Mouse (Mus musculus): ENCODE measurements around the gene Lrrk1. TPM values are rescaled to one million over a fixed set of nuclear protein-coding genes. Genes with fewer than 3 reads are reported as not detected.

Lrrk1 gene
- polyA plus RNA-seq, 1 experiment from 2014 or later, result 11.9 TPM

GRCm38 (mm10) chr7:66256441-66256840, 131.7 kb downstream of the Lrrk1 start:
- Histone ChIP-seq H3K27me3 (replicated peaks; ENCODE audit: control insufficient read depth, insufficient read depth, low read length) (no peaks in the 10 kb centered on the region), H3K4me1 (ENCODE audit: control insufficient read depth, insufficient read depth, low read length) (peaks cover 8% of the 10 kb centered on the region; the same call in 1 of the 2 replicates), H3K9ac (ENCODE audit: low read depth, low read length) (no peak overlapping the region), H3K4me2 (ENCODE audit: low read depth, low read length) (no peak overlapping the region), H3K9me3 (ENCODE audit: control insufficient read depth, low read length) (no peaks in the 10 kb centered on the region), H3K27ac (replicated peaks; ENCODE audit: low read depth, low read length) (no peak overlapping the region), H3K4me3 (ENCODE audit: low read depth, low read length) (no peak overlapping the region), H3K36me3 (ENCODE audit: control insufficient read depth, insufficient read depth, low read length) (no peaks in the 10 kb centered on the region)
- DNase-seq (ENCODE audit: low spot score), result no peak
- no peak for ATAC-seq (ENCODE audit: low read depth)
- WGBS, result 78% methylated on average over 5 of the region's 5 CpGs

GRCm38 (mm10) chr7:66254993-66255392, 133.2 kb downstream of the Lrrk1 start:
- 86% methylated on average over 8 of the region's 8 CpGs for WGBS
- no peak overlapping the region for H3K27ac ChIP-seq (replicated peaks; ENCODE audit: low read depth, low read length)
- H3K4me3 ChIP-seq (ENCODE audit: low read depth, low read length), result no peak overlapping the region
- no peaks in the 10 kb centered on the region for H3K36me3 ChIP-seq (ENCODE audit: control insufficient read depth, insufficient read depth, low read length)
- H3K27me3 ChIP-seq (replicated peaks; ENCODE audit: control insufficient read depth, insufficient read depth, low read length), result no peaks in the 10 kb centered on the region
- DNase-seq (ENCODE audit: low spot score) (no peak), ATAC-seq (ENCODE audit: low read depth) (no peak)
- H3K4me1 ChIP-seq (ENCODE audit: control insufficient read depth, insufficient read depth, low read length), result peaks cover 5% of the 10 kb centered on the region; the same call in 1 of the 2 replicates
- H3K9me3 ChIP-seq (ENCODE audit: control insufficient read depth, low read length), result no peaks in the 10 kb centered on the region
- H3K4me2 ChIP-seq (ENCODE audit: low read depth, low read length), result no peak overlapping the region
- no peak overlapping the region for H3K9ac ChIP-seq (ENCODE audit: low read depth, low read length)

GRCm38 (mm10) chr7:66253975-66254651, 134.0 kb downstream of the Lrrk1 start:
- Histone ChIP-seq H3K9ac (ENCODE audit: low read depth, low read length) (no peak overlapping the region), H3K27me3 (replicated peaks; ENCODE audit: control insufficient read depth, insufficient read depth, low read length) (no peaks in the 10 kb centered on the region), H3K27ac (replicated peaks; ENCODE audit: low read depth, low read length) (no peak overlapping the region), H3K4me2 (ENCODE audit: low read depth, low read length) (no peak overlapping the region), H3K4me3 (ENCODE audit: low read depth, low read length) (no peak overlapping the region), H3K9me3 (ENCODE audit: control insufficient read depth, low read length) (no peaks in the 10 kb centered on the region), H3K36me3 (ENCODE audit: control insufficient read depth, insufficient read depth, low read length) (no peaks in the 10 kb centered on the region), H3K4me1 (ENCODE audit: control insufficient read depth, insufficient read depth, low read length) (peaks cover 2% of the 10 kb centered on the region; the same call in 1 of the 2 replicates)
- DNase-seq (ENCODE audit: low spot score) (no peak), ATAC-seq (ENCODE audit: low read depth) (no peak)
- 79% methylated on average over 8 of the region's 8 CpGs for WGBS

- Histone ChIP-seq H3K36me3 (ENCODE audit: control insufficient read depth, insufficient read depth, low read length) (no peaks in the 10 kb centered on the region), H3K9ac (ENCODE audit: low read depth, low read length) (no peak overlapping the region), H3K4me3 (ENCODE audit: low read depth, low read length) (no peak overlapping the region), H3K27me3 (replicated peaks; ENCODE audit: control insufficient read depth, insufficient read depth, low read length) (no peaks in the 10 kb centered on the region), H3K4me1 (ENCODE audit: control insufficient read depth, insufficient read depth, low read length) (peaks cover 8% of the 10 kb centered on the region), H3K9me3 (ENCODE audit: control insufficient read depth, low read length) (no peaks in the 10 kb centered on the region), H3K27ac (replicated peaks; ENCODE audit: low read depth, low read length) (no peak overlapping the region), H3K4me2 (ENCODE audit: low read depth, low read length) (no peak overlapping the region)
- DNase-seq (ENCODE audit: low spot score) (peak; percentile 72), ATAC-seq (ENCODE audit: low read depth) (peak; percentile 81; the same call in 1 of the 2 replicates)
- 21% methylated on average over 6 of the region's 6 CpGs for WGBS
Measured at GRCm38 (mm10) chr7:66250030-66250429, 138.1 kb downstream of the Lrrk1 start.

GRCm38 (mm10) chr7:66249426-66249825, 138.7 kb downstream of the Lrrk1 start:
- Histone ChIP-seq H3K27me3 (replicated peaks; ENCODE audit: control insufficient read depth, insufficient read depth, low read length) (no peaks in the 10 kb centered on the region), H3K9ac (ENCODE audit: low read depth, low read length) (no peak overlapping the region), H3K27ac (replicated peaks; ENCODE audit: low read depth, low read length) (no peak overlapping the region), H3K9me3 (ENCODE audit: control insufficient read depth, low read length) (no peaks in the 10 kb centered on the region), H3K4me2 (ENCODE audit: low read depth, low read length) (no peak overlapping the region), H3K4me3 (ENCODE audit: low read depth, low read length) (no peak overlapping the region), H3K4me1 (ENCODE audit: control insufficient read depth, insufficient read depth, low read length) (peaks cover 8% of the 10 kb centered on the region), H3K36me3 (ENCODE audit: control insufficient read depth, insufficient read depth, low read length) (no peaks in the 10 kb centered on the region)
- 79% methylated on average over 3 of the region's 3 CpGs for WGBS
- no peak for DNase-seq (ENCODE audit: low spot score)
- no peak for ATAC-seq (ENCODE audit: low read depth)

GRCm38 (mm10) chr7:66249020-66249419, 139.1 kb downstream of the Lrrk1 start:
- Histone ChIP-seq H3K27ac (replicated peaks; ENCODE audit: low read depth, low read length) (no peak overlapping the region), H3K9ac (ENCODE audit: low read depth, low read length) (no peak overlapping the region), H3K9me3 (ENCODE audit: control insufficient read depth, low read length) (no peaks in the 10 kb centered on the region), H3K4me1 (ENCODE audit: control insufficient read depth, insufficient read depth, low read length) (peaks cover 8% of the 10 kb centered on the region), H3K27me3 (replicated peaks; ENCODE audit: control insufficient read depth, insufficient read depth, low read length) (no peaks in the 10 kb centered on the region), H3K4me3 (ENCODE audit: low read depth, low read length) (no peak overlapping the region), H3K36me3 (ENCODE audit: control insufficient read depth, insufficient read depth, low read length) (no peaks in the 10 kb centered on the region), H3K4me2 (ENCODE audit: low read depth, low read length) (no peak overlapping the region)
- DNase-seq (ENCODE audit: low spot score), result no peak
- 48% methylated on average over 2 of the region's 2 CpGs for WGBS
- ATAC-seq (ENCODE audit: low read depth), result no peak

- no peaks in the 10 kb centered on the region for H3K27me3 ChIP-seq (replicated peaks; ENCODE audit: control insufficient read depth, insufficient read depth, low read length)
- ATAC-seq (ENCODE audit: low read depth) (no peak), DNase-seq (ENCODE audit: low spot score) (no peak)
- H3K27ac ChIP-seq (replicated peaks; ENCODE audit: low read depth, low read length), result no peak overlapping the region
- no peaks in the 10 kb centered on the region for H3K9me3 ChIP-seq (ENCODE audit: control insufficient read depth, low read length)
- H3K9ac ChIP-seq (ENCODE audit: low read depth, low read length), result no peak overlapping the region
- H3K36me3 ChIP-seq (ENCODE audit: control insufficient read depth, insufficient read depth, low read length), result no peaks in the 10 kb centered on the region
- no peak overlapping the region for H3K4me2 ChIP-seq (ENCODE audit: low read depth, low read length)
- H3K4me1 ChIP-seq (ENCODE audit: control insufficient read depth, insufficient read depth, low read length), result peaks cover 8% of the 10 kb centered on the region
- no peak overlapping the region for H3K4me3 ChIP-seq (ENCODE audit: low read depth, low read length)
Measured at GRCm38 (mm10) chr7:66248270-66248669, 139.9 kb downstream of the Lrrk1 start.

GRCm38 (mm10) chr7:66247274-66248021, 140.7 kb downstream of the Lrrk1 start:
- WGBS, result 59% methylated on average over 12 of the region's 12 CpGs
- Histone ChIP-seq H3K4me3 (ENCODE audit: low read depth, low read length) (no peak overlapping the region), H3K36me3 (ENCODE audit: control insufficient read depth, insufficient read depth, low read length) (no peaks in the 10 kb centered on the region), H3K9me3 (ENCODE audit: control insufficient read depth, low read length) (no peaks in the 10 kb centered on the region), H3K9ac (ENCODE audit: low read depth, low read length) (no peak overlapping the region), H3K27ac (replicated peaks; ENCODE audit: low read depth, low read length) (no peak overlapping the region), H3K4me1 (ENCODE audit: control insufficient read depth, insufficient read depth, low read length) (peaks cover 8% of the 10 kb centered on the region), H3K4me2 (ENCODE audit: low read depth, low read length) (no peak overlapping the region), H3K27me3 (replicated peaks; ENCODE audit: control insufficient read depth, insufficient read depth, low read length) (no peaks in the 10 kb centered on the region)
- ATAC-seq (ENCODE audit: low read depth), result peak; percentile 42; the same call in 1 of the 2 replicates
- DNase-seq (ENCODE audit: low spot score), result peak; percentile 57

Measured in embryonic facial prominence, embryonic 14.5 days (tissue).